Mouse (Mus musculus) heart, postnatal 25 days (tissue): ENCODE measurements around the gene Wdr54. TPM values are rescaled to one million over a fixed set of nuclear protein-coding genes. Genes with fewer than 3 reads are reported as not detected.

Experiments used
- DNase-seq: peaks from one replicate; pipeline ENCODE4 v3.0.0; 2022; ENCODE audit warnings: low spot score
- intact Hi-C: fragments of 180-260 bp; cut with DNase I; formaldehyde crosslinking; loops from one replicate; pipeline ENCODE4 v1.15.1; 2025
- total RNA-seq, 2 experiments: library from RNA; stranded (reverse); gene quantifications; 2 replicates each; pipeline ENCODE4 v1.2.3; 2021

Gene Wdr54
- total RNA-seq, 2 experiments from 2014 or later, result 1.0 to 2.3 TPM

DNA sequence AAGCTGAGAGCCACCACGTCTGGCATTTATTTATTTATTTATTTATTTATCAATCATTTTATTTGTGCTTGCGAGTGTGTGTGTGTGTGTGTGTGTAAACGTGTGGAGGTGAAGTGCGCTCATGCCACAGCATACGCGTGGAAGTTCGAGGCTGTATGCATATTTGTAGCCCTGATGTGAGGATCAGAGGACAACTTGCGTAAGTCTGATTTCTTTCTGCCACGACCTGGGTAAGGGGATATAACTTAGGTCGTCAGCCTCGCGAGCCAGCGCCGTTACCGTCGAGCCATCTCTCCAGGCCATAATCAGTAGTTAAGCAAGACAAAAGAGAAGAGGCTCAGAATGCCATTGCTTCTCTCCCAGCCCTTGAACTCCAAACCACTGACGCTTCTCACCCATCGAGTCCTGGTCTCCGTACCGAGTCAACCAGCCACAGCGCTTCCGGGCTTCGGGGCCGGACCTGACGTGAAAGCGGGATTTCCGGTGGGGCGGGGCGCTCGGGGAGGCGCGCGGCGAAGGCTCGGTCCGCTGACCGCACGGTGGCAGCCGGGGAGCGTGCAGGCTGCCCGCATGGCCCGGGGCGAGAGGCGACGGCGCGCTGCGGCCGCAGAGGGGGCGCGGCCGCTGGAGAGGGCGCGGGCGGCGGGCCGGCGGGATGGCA lies 41.1 kb downstream of the Wdr54 start, which contains the start of gene Mogs:
TSS of gene Mogs (plus strand) at position 486 of the 661 bp plus-strand sequence.
- intact Hi-C loops, result loop anchor here (2.0 kb wide), 1 partner anchor 44 kb away; no protein-coding TSS in a partner anchor

DNA sequence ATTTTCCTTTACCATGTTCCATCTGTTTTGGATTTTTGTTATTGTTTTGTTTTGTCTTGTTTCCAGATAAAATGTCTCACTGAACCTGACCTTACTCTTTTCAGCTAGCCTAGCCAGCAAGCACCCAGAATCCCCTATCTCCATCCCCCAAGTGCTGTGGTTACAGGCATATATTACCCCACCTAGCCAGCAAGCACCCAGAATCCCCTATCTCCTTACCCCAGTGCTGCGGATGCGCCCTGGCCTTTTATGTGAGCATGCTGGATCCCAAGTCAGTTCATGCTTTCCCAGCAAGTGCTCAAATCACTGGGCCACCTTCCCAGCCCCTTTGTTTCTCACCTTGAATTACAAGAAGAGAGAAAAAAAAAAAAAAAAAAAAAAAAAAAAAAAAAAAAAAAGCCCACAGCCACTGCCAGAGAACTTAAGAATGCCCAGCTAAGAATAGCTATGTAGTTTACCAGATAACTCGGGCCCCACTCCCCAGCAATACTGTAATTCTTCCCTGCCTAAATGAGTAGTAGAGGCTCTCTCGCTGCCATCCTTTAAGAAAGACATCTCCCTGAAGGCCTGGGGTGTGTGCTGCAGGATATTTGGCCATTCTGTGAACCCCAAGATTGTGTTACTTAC lies 44.6 kb downstream of the Wdr54 start:
- intact Hi-C loops, result no loop called here

More for the DNA sequence above, 41.1 kb downstream of the Wdr54 start, which contains the start of gene Mogs:
- peak; percentile 91 for DNase-seq

DNA sequence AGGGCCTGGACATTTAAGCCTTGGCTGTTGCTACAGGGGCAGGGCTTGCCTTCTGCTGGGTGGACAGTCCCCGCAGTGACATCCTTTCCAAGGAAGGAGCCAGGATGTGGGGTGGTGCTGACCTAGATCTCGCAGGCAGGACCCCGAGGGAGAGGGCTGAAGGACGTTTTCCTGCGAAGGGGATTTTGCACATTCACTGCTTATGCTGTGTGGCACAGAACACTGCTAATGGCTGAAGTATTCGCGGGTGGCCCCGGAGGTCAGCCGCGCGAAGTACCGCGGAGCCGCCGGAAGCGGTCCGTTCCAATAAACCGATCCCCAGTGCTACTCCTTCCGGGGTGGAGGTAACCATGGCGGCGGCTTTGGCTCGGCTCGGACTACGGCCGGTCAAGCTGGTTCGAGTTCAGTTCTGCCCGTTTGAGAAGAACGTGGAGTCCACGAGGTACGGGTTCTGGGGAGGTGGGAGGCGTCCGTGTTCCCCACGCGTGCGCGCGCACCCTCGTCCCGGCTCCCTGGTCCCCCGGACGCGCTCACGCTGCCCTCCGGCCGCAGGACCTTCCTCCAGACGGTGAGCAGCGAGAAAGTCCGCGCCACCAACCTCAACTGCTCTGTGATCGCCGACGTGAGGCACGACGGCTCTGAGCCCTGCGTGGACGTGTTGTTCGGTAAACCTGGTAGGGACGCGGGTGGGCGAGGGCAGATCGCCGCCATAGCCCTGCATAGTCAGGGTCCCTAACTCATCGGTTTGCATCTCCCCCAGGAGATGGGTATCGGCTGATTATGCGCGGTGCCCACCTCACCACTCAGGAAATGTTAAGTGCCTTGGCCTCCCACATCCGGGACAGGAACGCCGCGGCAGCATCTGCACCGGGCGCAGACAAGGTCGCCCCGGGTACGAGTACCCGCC lies 47.2 kb downstream of the Wdr54 start, which contains the start of gene Mrpl53:
TSS of gene Mrpl53 (plus strand) at position 279 of the 907 bp plus-strand sequence.
- intact Hi-C loops, result loop anchor here (5.0 kb wide), 1 partner anchor 158 kb away; no protein-coding TSS in a partner anchor
- peak; percentile 72 for DNase-seq

More for the DNA sequence above, 44.6 kb downstream of the Wdr54 start:
- DNase-seq, result no peak

DNA sequence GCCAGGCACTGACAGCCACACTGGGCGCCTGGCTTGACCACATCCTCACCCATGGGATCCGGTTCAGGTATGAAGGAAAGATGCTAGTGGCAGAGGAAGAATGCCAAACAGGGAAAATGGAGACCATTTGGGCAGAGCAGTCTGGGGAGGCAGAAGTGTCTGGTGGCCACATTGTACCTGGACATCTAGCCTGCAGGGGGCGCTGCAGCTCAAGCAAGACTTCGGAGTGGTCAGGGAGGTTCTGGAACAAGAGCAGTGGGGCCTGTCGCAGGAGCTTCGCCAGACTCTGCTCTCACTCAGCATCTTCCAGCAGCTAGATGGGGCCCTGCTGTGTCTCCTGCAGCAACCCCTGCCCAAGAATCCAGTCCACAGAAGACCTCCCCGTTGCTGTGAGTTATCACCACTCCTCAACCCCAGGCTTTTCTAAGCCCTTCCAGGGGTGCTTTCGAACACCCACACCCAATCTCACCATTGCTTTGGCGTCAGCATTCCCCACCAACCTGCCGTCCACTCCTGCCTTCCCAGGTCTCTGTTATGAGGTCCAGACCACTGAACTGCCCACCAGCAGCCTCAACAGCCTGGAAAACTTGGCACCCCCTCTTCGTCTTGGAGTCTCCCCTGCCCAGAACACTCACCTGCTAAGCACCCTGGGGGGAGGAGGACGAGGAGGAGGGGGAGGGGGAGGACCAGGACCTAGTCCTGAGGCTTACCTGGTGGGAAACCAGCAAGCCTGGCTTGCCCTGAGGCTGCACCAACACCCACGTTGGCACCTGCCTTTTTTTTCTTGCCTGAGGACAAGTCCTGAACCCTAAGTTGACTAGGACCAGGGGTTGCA lies 48.4 kb downstream of the Wdr54 start:
- DNase-seq, result no peak
- intact Hi-C loops, result loop anchor here (5.0 kb wide), 1 partner anchor 160 kb away; no protein-coding TSS in a partner anchor

DNA sequence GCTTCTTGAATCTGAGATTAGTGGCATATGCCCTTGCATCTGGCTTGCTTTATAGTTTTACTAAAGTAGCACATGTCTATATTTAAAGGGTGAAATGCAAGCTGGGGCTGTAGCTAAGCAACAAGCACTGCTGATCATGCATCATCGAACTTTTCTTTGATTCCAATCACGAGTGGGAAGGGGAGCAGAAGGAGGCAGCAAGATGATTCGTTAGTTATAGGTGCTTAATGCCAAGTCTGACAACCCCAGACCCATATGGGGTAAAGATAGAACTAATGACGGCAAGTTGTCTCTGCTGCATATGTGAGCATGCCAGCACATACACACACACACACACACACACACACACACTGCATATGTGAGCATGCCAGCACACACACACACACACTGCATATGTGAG lies 52.0 kb downstream of the Wdr54 start:
- intact Hi-C loops, result no loop called here
- DNase-seq, result no peak

DNA sequence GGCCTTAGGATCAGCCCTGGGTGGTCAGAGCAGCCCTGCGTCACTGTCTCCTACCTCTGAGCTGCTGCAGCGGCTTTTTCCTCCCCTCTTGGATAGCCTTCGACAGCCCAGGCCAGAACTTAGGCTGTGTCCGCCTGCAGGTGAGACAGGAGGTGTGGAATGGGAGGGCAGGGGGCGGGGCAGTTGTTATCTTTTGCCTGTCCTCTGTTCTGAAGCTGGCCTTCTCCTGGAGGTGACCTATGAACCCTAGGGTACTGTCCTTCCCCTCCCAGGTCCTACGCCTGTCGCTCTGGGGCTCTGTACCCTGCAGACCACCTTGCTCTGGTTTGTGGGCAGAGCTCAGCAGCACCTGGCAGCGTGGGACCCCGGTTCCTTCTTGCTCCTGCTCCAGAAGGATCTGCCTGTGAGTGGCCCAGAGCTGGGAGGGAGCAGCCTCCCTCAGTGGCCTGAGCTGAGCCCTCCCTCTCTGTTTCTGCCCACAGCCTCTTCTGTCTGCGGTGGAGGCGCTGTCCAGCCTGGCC lies 53.0 kb downstream of the Wdr54 start:
- DNase-seq, result no peak
- intact Hi-C loops, result no loop called here

DNA sequence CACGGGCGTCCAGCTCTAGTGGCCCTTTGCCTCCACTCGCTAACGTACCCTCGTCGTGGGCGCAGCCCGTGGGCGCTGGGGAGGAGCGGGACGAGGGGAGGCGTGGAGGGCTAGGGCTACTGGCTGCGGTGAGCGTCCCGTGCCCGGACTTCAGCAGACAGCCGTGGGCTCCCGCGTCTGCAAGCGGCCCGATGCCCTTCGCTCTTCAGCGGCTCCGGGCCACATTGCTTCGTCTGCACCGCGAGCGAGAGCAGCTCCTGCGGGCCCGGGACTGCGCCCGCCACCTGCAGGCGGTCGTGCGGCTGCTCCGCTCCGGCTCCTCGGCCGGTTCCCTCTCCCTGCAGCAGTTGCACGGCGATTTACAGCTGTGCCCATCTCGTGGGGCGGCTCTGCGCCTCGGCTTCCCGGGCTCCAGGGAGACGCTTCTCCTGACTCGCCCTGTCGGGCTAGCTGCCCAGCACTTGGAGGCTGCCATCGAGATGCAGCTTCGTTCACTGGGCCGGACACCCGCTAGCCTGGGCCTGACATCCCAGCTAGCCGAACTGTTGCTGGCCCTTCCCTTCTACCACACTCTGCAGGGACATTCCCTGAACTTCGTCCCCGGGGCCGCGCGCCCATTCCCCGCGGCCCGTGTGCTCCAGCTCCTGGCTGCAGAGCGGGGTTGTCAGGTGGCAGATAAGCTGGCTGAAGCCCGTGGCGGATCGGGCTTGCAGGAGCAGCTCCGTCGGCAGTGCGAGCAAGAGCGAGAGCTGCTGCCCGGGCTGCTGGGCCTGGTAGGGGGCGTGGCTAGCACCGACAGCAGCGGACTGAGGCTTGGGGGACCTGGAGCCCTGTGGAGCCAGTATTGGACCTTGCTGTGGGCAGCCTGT lies 54.3 kb downstream of the Wdr54 start:
- no peak for DNase-seq
- intact Hi-C loops, result loop anchor here (1.0 to 2.0 kb wide), 2 partner anchors 47 to 105 kb away; partner anchors contain the start of genes Aup1 and Htra2

DNA sequence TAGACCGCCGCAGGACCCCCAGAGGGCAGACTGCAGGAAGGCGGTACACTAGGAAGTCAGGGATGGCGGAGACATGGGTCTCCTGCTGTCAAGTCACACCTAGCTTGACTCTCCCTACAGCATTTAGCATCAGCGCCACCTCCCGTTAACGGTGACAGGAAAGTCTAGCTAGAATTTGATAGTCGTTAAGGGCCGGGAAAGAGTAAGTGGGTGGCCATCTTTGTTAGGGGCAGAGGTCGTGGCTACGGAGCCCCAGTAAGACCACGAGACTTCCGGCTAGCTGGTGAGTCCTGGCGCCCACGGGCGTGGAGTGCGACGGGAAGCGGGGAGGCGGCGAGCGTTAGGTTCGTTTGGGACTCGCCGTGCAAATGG lies 54.9 kb downstream of the Wdr54 start, which contains the start of the genes Ccdc142 and Gm42688:
TSS of gene Ccdc142 (plus strand) at position 286 of the 372 bp plus-strand sequence.
TSS of gene Gm42688 (plus strand) at position 302 of the 372 bp plus-strand sequence.
- intact Hi-C loops, result loop anchor here (1.0 to 2.0 kb wide), 2 partner anchors 47 to 104 kb away; partner anchors contain the start of genes Aup1 and Htra2
- peak; percentile 83 for DNase-seq

Other genes starting within 250 kb of the Wdr54 start
- gene Sema4f, start 216.6 kb downstream of the Wdr54 start, total RNA-seq, result under 1 TPM; 0.34 to 0.47 TPM
- gene M1ap, start 209.5 kb downstream of the Wdr54 start, total RNA-seq, result under 1 TPM in 1 of 2 experiments, not detected in 1; 0.17 TPM
- gene Dok1, start 122.9 kb downstream of the Wdr54 start, total RNA-seq, result 1 to 10 TPM; 2.9 to 3.2 TPM
- gene Loxl3, start 122.2 kb downstream of the Wdr54 start, total RNA-seq, result 1 to 10 TPM; 2.0 to 4.2 TPM
- gene Aup1, start 101.9 kb downstream of the Wdr54 start, total RNA-seq, result 10 to 100 TPM; 65.5 to 73.0 TPM
- 10 to 100 TPM; 31.8 to 33.9 TPM for gene Htra2, start 101.1 kb downstream of the Wdr54 start, total RNA-seq
- gene Dqx1, start 98.6 kb downstream of the Wdr54 start, total RNA-seq, result under 1 TPM; 0.36 to 0.52 TPM
- not detected for gene Tlx2, start 86.1 kb downstream of the Wdr54 start, total RNA-seq
- 1 to 10 TPM; 8.0 to 9.6 TPM for gene Pcgf1, start 78.5 kb downstream of the Wdr54 start, total RNA-seq
- gene Lbx2, start 70.0 kb downstream of the Wdr54 start, total RNA-seq, result 1 to 10 TPM; 1.3 TPM
- 1 to 10 TPM; 1.4 to 1.7 TPM for gene Ccdc142, start 54.8 kb downstream of the Wdr54 start, total RNA-seq
- gene Gm42688, start 54.8 kb downstream of the Wdr54 start, total RNA-seq, result 1 to 10 TPM in 1 of 2 experiments, under 1 TPM in 1; 0.99 to 1.6 TPM
- gene Mrpl53, start 47.4 kb downstream of the Wdr54 start, total RNA-seq, result 100 to 1,000 TPM; 127 to 151 TPM
- 1 to 10 TPM; 8.4 to 9.0 TPM for gene Mogs, start 40.9 kb downstream of the Wdr54 start, total RNA-seq
- gene Wbp1, start 34.8 kb downstream of the Wdr54 start, total RNA-seq, result 10 to 100 TPM; 72.5 to 74.0 TPM
- 10 to 100 TPM in 1 of 2 experiments, 1 to 10 TPM in 1; 7.0 to 12.7 TPM for gene Ino80b, start 31.0 kb downstream of the Wdr54 start, total RNA-seq
- gene Rtkn, start 20.9 kb downstream of the Wdr54 start, total RNA-seq, result 1 to 10 TPM; 2.8 to 5.4 TPM
- under 1 TPM in 1 of 2 experiments, not detected in 1; 0.17 TPM for gene 1700003E16Rik, start within 50 bp of the Wdr54 start, total RNA-seq
- 100 to 1,000 TPM; 134 to 136 TPM for gene Dctn1, start 9.5 kb upstream of the Wdr54 start, total RNA-seq
- gene Slc4a5, start 63.4 kb upstream of the Wdr54 start, total RNA-seq, result not detected
- 1 to 10 TPM; 2.4 to 2.6 TPM for gene Mthfd2, start 169.5 kb upstream of the Wdr54 start, total RNA-seq
- 10 to 100 TPM; 24.9 to 25.0 TPM for gene Mob1a, start 169.6 kb upstream of the Wdr54 start, total RNA-seq
- gene Bola3, start 192.8 kb upstream of the Wdr54 start, total RNA-seq, result 100 to 1,000 TPM; 371 to 393 TPM